18 mouse cellular contexts compared by ENCODE assay signal in the genomic region with DNA sequence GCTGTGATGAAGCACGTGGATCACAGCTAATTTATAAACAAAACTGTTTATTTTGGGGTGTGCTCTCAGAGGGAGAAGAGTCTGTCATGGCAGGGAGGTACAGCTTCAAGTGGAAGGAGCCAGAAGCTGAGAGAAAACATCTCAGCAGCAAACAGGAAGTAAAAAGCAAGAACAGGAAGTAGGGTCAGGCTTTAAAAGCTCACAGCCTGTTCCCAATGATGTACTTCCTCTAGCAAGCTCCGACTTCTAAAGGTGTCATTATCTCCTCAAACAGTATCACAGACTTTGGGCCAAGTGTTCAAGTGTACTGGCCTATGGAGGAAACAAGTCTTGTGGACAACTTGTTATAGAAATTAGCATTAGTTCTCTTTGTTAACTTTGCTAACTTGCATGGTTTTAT.
"Had no signal": no experiment of that assay in that cellular context is flagged by ENCODE, and none has a peak within 500 bp of the region (broad histone marks: within the 10 kb centered on the region; RNA-seq: fewer than 3 reads in every experiment).

No protein-coding gene starts in this region.

- DNase-seq: gastrocnemius, adult 2 months; gastrocnemius, postnatal 10 days; gastrocnemius, postnatal 25 days; heart, adult 11 months; heart, postnatal 10 days; heart, postnatal 4 days; kidney, adult 18-20 months; kidney, adult 8-10 months; kidney, postnatal 10 days; kidney, postnatal 25 days; kidney, postnatal 4 days; layer of hippocampus, postnatal 36 days; left cerebral cortex, postnatal 4 days had no signal

- ATAC-seq: hindbrain, embryonic 16.5 days; inflammation-experienced regulatory T-cells, adult 6 months; intestine, embryonic 15.5 days; intestine, postnatal 0 days; liver, embryonic 12.5 days had no signal
